Mouse (Mus musculus) ES-E14 (cell line): Measurements from ENCODE around the gene B4galt2.

Experiments used
- CHD2 ChIP-seq: IDR thresholded peaks from 2 replicates; pipeline ENCODE4 v1.6.1; 2014; ENCODE audit warnings: mild to moderate bottlenecking, low read depth, low read length, inconsistent platforms
- HCFC1 ChIP-seq: IDR thresholded peaks from 2 replicates; pipeline ENCODE4 v1.6.1; 2012; ENCODE audit warnings: low read length, inconsistent platforms, borderline replicate concordance; ENCODE audit not compliant: insufficient read depth
- MAFK ChIP-seq: IDR thresholded peaks from 2 replicates; pipeline ENCODE4 v1.6.1; 2014; ENCODE audit warnings: mild to moderate bottlenecking, low read depth, low read length, inconsistent platforms; ENCODE audit not compliant: insufficient read depth
- ZC3H11A ChIP-seq: IDR thresholded peaks from 2 replicates; pipeline ENCODE4 v1.6.1; 2012; ENCODE audit warnings: low read depth, mild to moderate bottlenecking, inconsistent platforms, low read length, borderline replicate concordance

- TF ChIP-seq ZC3H11A, result no peak
- no peak for TF ChIP-seq HCFC1
- TF ChIP-seq CHD2, result no peak
- no peak for TF ChIP-seq MAFK
Measured at GRCm38 (mm10) chr4:117844467-117844866, 38.8 kb downstream of the B4galt2 start.
